Mouse (Mus musculus): Measurements from ENCODE around the gene Amdhd1. TPM values are rescaled to one million over a fixed set of nuclear protein-coding genes. Genes with fewer than 3 reads are reported as not detected.

Amdhd1 gene
- polyA plus RNA-seq, 1 experiment = not detected

- TF ChIP-seq CTCF (IDR thresholded peaks at IDR 0.05; ENCODE audit: low read depth, low read length) (no peak), POLR2A (IDR thresholded peaks at IDR 0.05; ENCODE audit: borderline replicate concordance, low read depth, low read length) (no peak)
- Histone ChIP-seq H3K4me1 (ENCODE audit: control insufficient read depth, insufficient read depth, low read length) (peaks cover 12% of the 10 kb centered on the region), H3K27ac (ENCODE audit: insufficient read depth, low read depth, low read length) (no peak overlapping the region), H3K4me3 (ENCODE audit: insufficient read depth, low read length) (no peak overlapping the region)
Observed at GRCm38 (mm10) chr10:93541585-93541984, 1.8 kb upstream of the Amdhd1 start.

GRCm38 (mm10) chr10:93540431-93541210 lies 788 bp upstream of the Amdhd1 start, which contains the start of gene Ccdc38:
Gene Ccdc38, plus strand, starts transcription at chr10:93540632.
- Histone ChIP-seq H3K27ac (ENCODE audit: insufficient read depth, low read depth, low read length) (no peak within 1 kb of the TSS), H3K4me3 (ENCODE audit: insufficient read depth, low read length) (peak within 1 kb of the TSS; percentile 52), H3K4me1 (ENCODE audit: control insufficient read depth, insufficient read depth, low read length) (peaks cover 12% of the 10 kb centered on the region)
- TF ChIP-seq POLR2A (IDR thresholded peaks at IDR 0.05; ENCODE audit: borderline replicate concordance, low read depth, low read length) (no peak), CTCF (IDR thresholded peaks at IDR 0.05; ENCODE audit: low read depth, low read length) (no peak)

GRCm38 (mm10) chr10:93538818-93539217 lies 1.0 kb downstream of the Amdhd1 start:
- H3K4me3 ChIP-seq (ENCODE audit: insufficient read depth, low read length) = no peak overlapping the region
- no peak for TF ChIP-seq CTCF (IDR thresholded peaks at IDR 0.05; ENCODE audit: low read depth, low read length)
- no peak for TF ChIP-seq POLR2A (IDR thresholded peaks at IDR 0.05; ENCODE audit: borderline replicate concordance, low read depth, low read length)
- H3K4me1 ChIP-seq (ENCODE audit: control insufficient read depth, insufficient read depth, low read length) = peaks cover 12% of the 10 kb centered on the region
- no peak overlapping the region for H3K27ac ChIP-seq (ENCODE audit: insufficient read depth, low read depth, low read length)

- H3K4me3 ChIP-seq (ENCODE audit: insufficient read depth, low read length) = no peak overlapping the region
- peaks cover 12% of the 10 kb centered on the region for H3K4me1 ChIP-seq (ENCODE audit: control insufficient read depth, insufficient read depth, low read length)
- H3K27ac ChIP-seq (ENCODE audit: insufficient read depth, low read depth, low read length) = no peak overlapping the region
- TF ChIP-seq CTCF (IDR thresholded peaks at IDR 0.05; ENCODE audit: low read depth, low read length) = no peak
- TF ChIP-seq POLR2A (IDR thresholded peaks at IDR 0.05; ENCODE audit: borderline replicate concordance, low read depth, low read length) = no peak
Observed at GRCm38 (mm10) chr10:93538287-93538686, 1.5 kb downstream of the Amdhd1 start.

- no peak for TF ChIP-seq POLR2A (IDR thresholded peaks at IDR 0.05; ENCODE audit: borderline replicate concordance, low read depth, low read length)
- TF ChIP-seq CTCF (IDR thresholded peaks at IDR 0.05; ENCODE audit: low read depth, low read length) = no peak
- Histone ChIP-seq H3K4me1 (ENCODE audit: control insufficient read depth, insufficient read depth, low read length) (peaks cover 2% of the 10 kb centered on the region; the same call in 1 of the 2 replicates), H3K4me3 (ENCODE audit: insufficient read depth, low read length) (no peak overlapping the region), H3K27ac (ENCODE audit: insufficient read depth, low read depth, low read length) (no peak overlapping the region)
Observed at GRCm38 (mm10) chr10:93525329-93525728, 14.5 kb downstream of the Amdhd1 start.

GRCm38 (mm10) chr10:93520994-93521393 lies 18.8 kb downstream of the Amdhd1 start:
- peaks cover 2% of the 10 kb centered on the region; the same call in 1 of the 2 replicates for H3K4me1 ChIP-seq (ENCODE audit: control insufficient read depth, insufficient read depth, low read length)

GRCm38 (mm10) chr10:93519756-93520155 lies 20.1 kb downstream of the Amdhd1 start:
- peaks cover 2% of the 10 kb centered on the region; the same call in 1 of the 2 replicates for H3K4me1 ChIP-seq (ENCODE audit: control insufficient read depth, insufficient read depth, low read length)
- no peak overlapping the region for H3K27ac ChIP-seq (ENCODE audit: insufficient read depth, low read depth, low read length)
- H3K4me3 ChIP-seq (ENCODE audit: insufficient read depth, low read length) = no peak overlapping the region
- TF ChIP-seq CTCF (IDR thresholded peaks at IDR 0.05; ENCODE audit: low read depth, low read length) (no peak), POLR2A (IDR thresholded peaks at IDR 0.05; ENCODE audit: borderline replicate concordance, low read depth, low read length) (no peak)

More at GRCm38 (mm10) chr10:93520994-93521393, 18.8 kb downstream of the Amdhd1 start:
- no peak overlapping the region for H3K4me3 ChIP-seq (ENCODE audit: insufficient read depth, low read length)
- no peak overlapping the region for H3K27ac ChIP-seq (ENCODE audit: insufficient read depth, low read depth, low read length)
- TF ChIP-seq CTCF (IDR thresholded peaks at IDR 0.05; ENCODE audit: low read depth, low read length) = no peak
- TF ChIP-seq POLR2A (IDR thresholded peaks at IDR 0.05; ENCODE audit: borderline replicate concordance, low read depth, low read length) = no peak

GRCm38 (mm10) chr10:93519159-93519558 lies 20.7 kb downstream of the Amdhd1 start:
- Histone ChIP-seq H3K4me3 (ENCODE audit: insufficient read depth, low read length) (no peak overlapping the region), H3K4me1 (ENCODE audit: control insufficient read depth, insufficient read depth, low read length) (peaks cover 2% of the 10 kb centered on the region; the same call in 1 of the 2 replicates), H3K27ac (ENCODE audit: insufficient read depth, low read depth, low read length) (no peak overlapping the region)
- no peak for TF ChIP-seq CTCF (IDR thresholded peaks at IDR 0.05; ENCODE audit: low read depth, low read length)
- no peak for TF ChIP-seq POLR2A (IDR thresholded peaks at IDR 0.05; ENCODE audit: borderline replicate concordance, low read depth, low read length)

- Histone ChIP-seq H3K27ac (ENCODE audit: insufficient read depth, low read depth, low read length) (no peak overlapping the region), H3K4me3 (ENCODE audit: insufficient read depth, low read length) (no peak overlapping the region), H3K4me1 (ENCODE audit: control insufficient read depth, insufficient read depth, low read length) (peaks cover 2% of the 10 kb centered on the region; the same call in 1 of the 2 replicates)
- TF ChIP-seq CTCF (IDR thresholded peaks at IDR 0.05; ENCODE audit: low read depth, low read length) = no peak
- TF ChIP-seq POLR2A (IDR thresholded peaks at IDR 0.05; ENCODE audit: borderline replicate concordance, low read depth, low read length) = no peak
Observed at GRCm38 (mm10) chr10:93518620-93519019, 21.2 kb downstream of the Amdhd1 start.

GRCm38 (mm10) chr10:93518186-93518585 lies 21.6 kb downstream of the Amdhd1 start:
- no peak overlapping the region for H3K27ac ChIP-seq (ENCODE audit: insufficient read depth, low read depth, low read length)
- TF ChIP-seq CTCF (IDR thresholded peaks at IDR 0.05; ENCODE audit: low read depth, low read length) = no peak
- no peak for TF ChIP-seq POLR2A (IDR thresholded peaks at IDR 0.05; ENCODE audit: borderline replicate concordance, low read depth, low read length)
- H3K4me1 ChIP-seq (ENCODE audit: control insufficient read depth, insufficient read depth, low read length) = peaks cover 2% of the 10 kb centered on the region; the same call in 1 of the 2 replicates
- no peak overlapping the region for H3K4me3 ChIP-seq (ENCODE audit: insufficient read depth, low read length)

Measured in bone marrow macrophage, adult 2 months (primary cell).